Mouse (Mus musculus): ENCODE results near the gene Prpsap1. TPM values are rescaled to one million over a fixed set of nuclear protein-coding genes. Genes with fewer than 3 reads are reported as not detected.

Gene Prpsap1
- polyA plus RNA-seq, 1 experiment from 2014 or later, result 206 TPM

- peaks cover 9% of the 10 kb centered on the region for H3K36me3 ChIP-seq (ENCODE audit: insufficient read depth)
- DNase-seq (peak; percentile 51), ATAC-seq (ENCODE audit: insufficient read depth) (peak; percentile 47)
- H3K27me3 ChIP-seq (ENCODE audit: insufficient read depth, low read length), result peaks cover 40% of the 10 kb centered on the region
- 1% methylated on average over 63 of the region's 63 CpGs for WGBS
- peak overlapping the region; percentile 55 for H3K4me3 ChIP-seq (ENCODE audit: low read depth, low read length)
- peak overlapping the region; percentile 58 for H3K9ac ChIP-seq
- TF ChIP-seq CTCF (IDR thresholded peaks at IDR 0.05; ENCODE audit: low read depth), result no peak; the same call in 1 of the 2 replicates
- H3K4me1 ChIP-seq (ENCODE audit: insufficient read depth), result peaks cover 13% of the 10 kb centered on the region
- H3K9me3 ChIP-seq (ENCODE audit: low read depth, low read length), result no peaks in the 10 kb centered on the region
- peak overlapping the region; percentile 36; the same call in 1 of the 2 replicates for H3K27ac ChIP-seq (ENCODE audit: low read depth)
- peak overlapping the region; percentile 99 for H3K4me2 ChIP-seq
Measured at GRCm38 (mm10) chr11:116533341-116534153, 39.5 kb upstream of the Prpsap1 start.

- Histone ChIP-seq H3K4me1 (ENCODE audit: insufficient read depth) (peaks cover 13% of the 10 kb centered on the region), H3K27ac (ENCODE audit: low read depth) (peak overlapping the region; percentile 36; the same call in 1 of the 2 replicates), H3K9me3 (ENCODE audit: low read depth, low read length) (no peaks in the 10 kb centered on the region), H3K36me3 (ENCODE audit: insufficient read depth) (peaks cover 3% of the 10 kb centered on the region; the same call in 1 of the 2 replicates), H3K4me3 (ENCODE audit: low read depth, low read length) (peak overlapping the region; percentile 55), H3K9ac (peak overlapping the region; percentile 58), H3K27me3 (ENCODE audit: insufficient read depth, low read length) (peaks cover 40% of the 10 kb centered on the region), H3K4me2 (peak overlapping the region; percentile 99)
- ATAC-seq (ENCODE audit: insufficient read depth) (peak; percentile 57), DNase-seq (peak; percentile 86)
- under 1% methylated on average over 50 of the region's 50 CpGs for WGBS
- peak; percentile 36 for TF ChIP-seq CTCF (IDR thresholded peaks at IDR 0.05; ENCODE audit: low read depth)
Measured at GRCm38 (mm10) chr11:116532810-116533338, 38.9 kb upstream of the Prpsap1 start.

DNA sequence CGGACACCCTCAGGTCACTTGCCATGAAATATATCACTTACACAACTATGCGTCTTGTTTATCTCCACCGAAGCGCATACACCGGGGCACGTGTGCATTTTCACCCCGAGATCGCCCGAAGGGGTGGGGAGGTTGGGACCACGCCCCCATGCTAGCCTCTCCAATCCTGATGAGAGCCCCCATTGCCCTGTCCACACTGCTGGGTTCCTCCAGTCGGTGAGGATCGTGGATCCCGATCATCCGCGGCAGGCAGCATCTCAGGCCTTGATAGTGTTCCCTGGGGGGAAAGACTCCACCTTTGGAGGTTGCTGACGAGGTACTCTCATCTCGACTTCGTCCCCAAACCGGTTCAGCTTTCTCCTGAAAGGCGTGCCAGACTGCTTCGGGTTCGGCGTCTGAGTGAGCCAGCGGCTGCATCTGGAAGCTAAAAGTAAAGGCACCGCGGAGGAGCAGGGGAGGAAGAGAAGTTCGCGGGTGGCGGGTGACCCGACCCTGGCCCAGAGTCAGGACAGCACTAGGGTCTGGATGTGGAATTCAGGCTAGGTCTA lies 38.3 kb upstream of the Prpsap1 start:
- ATAC-seq (ENCODE audit: insufficient read depth) (no peak; the same call in 1 of the 2 replicates), DNase-seq (peak; percentile 57)
- Histone ChIP-seq H3K4me2 (peak overlapping the region; percentile 99), H3K9me3 (ENCODE audit: low read depth, low read length) (no peaks in the 10 kb centered on the region), H3K27me3 (ENCODE audit: insufficient read depth, low read length) (peaks cover 40% of the 10 kb centered on the region), H3K27ac (ENCODE audit: low read depth) (peak overlapping the region; percentile 36; the same call in 1 of the 2 replicates), H3K4me1 (ENCODE audit: insufficient read depth) (peaks cover 13% of the 10 kb centered on the region), H3K4me3 (ENCODE audit: low read depth, low read length) (peak overlapping the region; percentile 55), H3K9ac (peak overlapping the region; percentile 58), H3K36me3 (ENCODE audit: insufficient read depth) (0 out of 2 replicates have a peak, but pooled peaks cover 1% of the 10 kb centered on the region)
- under 1% methylated on average over 30 of the region's 30 CpGs for WGBS
- no peak for TF ChIP-seq CTCF (IDR thresholded peaks at IDR 0.05; ENCODE audit: low read depth)

DNA sequence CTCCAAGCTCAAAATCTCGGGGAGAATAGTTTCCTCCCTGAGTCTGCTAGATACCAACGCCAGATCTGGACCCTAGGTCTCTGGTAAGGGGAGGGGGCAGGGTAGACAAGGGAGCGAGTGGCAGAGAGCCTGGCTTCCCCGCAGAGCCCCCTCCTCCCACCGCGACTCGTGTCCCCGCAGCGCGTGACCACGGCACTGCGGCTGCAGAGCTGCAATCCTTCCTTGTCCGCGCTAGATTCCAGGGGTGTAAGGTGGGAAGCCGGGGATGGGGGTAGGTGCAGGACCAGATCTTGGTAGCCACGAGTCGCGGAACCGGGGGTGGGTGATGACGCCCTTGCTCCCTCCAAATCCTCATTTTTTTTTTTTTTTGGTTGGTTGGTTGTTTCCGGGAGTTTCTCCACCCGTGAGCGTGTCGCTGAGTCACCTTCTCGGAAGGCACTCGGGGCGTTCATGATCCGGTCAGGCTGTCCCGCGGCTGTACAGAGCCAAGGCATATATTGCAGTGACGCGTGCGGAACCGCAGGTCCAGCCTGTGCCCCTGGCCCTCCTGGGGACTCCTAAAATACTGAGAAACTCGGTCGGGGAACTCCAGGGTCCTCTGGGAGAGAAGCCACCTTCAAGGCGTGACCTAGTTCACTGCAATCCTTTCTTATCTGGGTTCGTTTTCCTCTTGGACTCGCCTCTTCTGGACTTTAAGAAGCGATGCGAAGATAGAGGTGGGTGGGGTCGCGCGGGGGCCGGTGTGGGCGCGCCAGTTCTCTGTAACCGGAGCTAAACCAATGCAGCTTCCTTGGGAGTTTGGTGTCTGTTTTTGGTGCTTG lies 37.6 kb upstream of the Prpsap1 start:
- H3K4me3 ChIP-seq (ENCODE audit: low read depth, low read length), result peak overlapping the region; percentile 55
- DNase-seq (peak; percentile 34), ATAC-seq (ENCODE audit: insufficient read depth) (no peak)
- no peak for TF ChIP-seq CTCF (IDR thresholded peaks at IDR 0.05; ENCODE audit: low read depth)
- H3K4me1 ChIP-seq (ENCODE audit: insufficient read depth), result peaks cover 13% of the 10 kb centered on the region
- H3K27me3 ChIP-seq (ENCODE audit: insufficient read depth, low read length), result peaks cover 40% of the 10 kb centered on the region
- no peaks in the 10 kb centered on the region for H3K9me3 ChIP-seq (ENCODE audit: low read depth, low read length)
- peak overlapping the region; percentile 99 for H3K4me2 ChIP-seq
- H3K9ac ChIP-seq, result peak overlapping the region; percentile 46
- H3K36me3 ChIP-seq (ENCODE audit: insufficient read depth), result no peaks in the 10 kb centered on the region
- 0 out of 2 replicates have a peak overlapping the region, but pooled peaks have one; percentile 68 for H3K27ac ChIP-seq (ENCODE audit: low read depth)
- WGBS, result 2% methylated on average over 48 of the region's 48 CpGs

- H3K9me3 ChIP-seq (ENCODE audit: low read depth, low read length), result no peaks in the 10 kb centered on the region
- ATAC-seq (ENCODE audit: insufficient read depth) (no peak), DNase-seq (peak; percentile 81)
- H3K4me2 ChIP-seq, result peak within 1 kb of the TSS; percentile 99
- no peak for TF ChIP-seq CTCF (IDR thresholded peaks at IDR 0.05; ENCODE audit: low read depth)
- H3K27me3 ChIP-seq (ENCODE audit: insufficient read depth, low read length), result peaks cover 40% of the 10 kb centered on the region
- H3K36me3 ChIP-seq (ENCODE audit: insufficient read depth), result no peaks in the 10 kb centered on the region
- peak within 1 kb of the TSS; percentile 46 for H3K9ac ChIP-seq
- WGBS, result 21% methylated on average over 11 of the region's 11 CpGs
- H3K27ac ChIP-seq (ENCODE audit: low read depth), result peak within 1 kb of the TSS; percentile 68
- H3K4me1 ChIP-seq (ENCODE audit: insufficient read depth), result peaks cover 13% of the 10 kb centered on the region
- H3K4me3 ChIP-seq (ENCODE audit: low read depth, low read length), result peak within 1 kb of the TSS; percentile 55
Measured at GRCm38 (mm10) chr11:116530187-116531147, 36.5 kb upstream of the Prpsap1 start, which contains the start of gene Sphk1. Sphk1 (plus strand) TSS chr11:116530925.
